Mouse (Mus musculus) heart, postnatal 4 days (tissue): ENCODE measurements around the gene Mchr1. TPM values are rescaled to one million over a fixed set of nuclear protein-coding genes. Genes with fewer than 3 reads are reported as not detected.
A peak's percentile ranks its signal among the peaks of the same experiment; 100 is the strongest.

Experiments used
- DNase-seq: peaks from one replicate; pipeline ENCODE4 v3.0.0; 2021
- total RNA-seq, 2 experiments: library from RNA; stranded (reverse); gene quantifications; 2 replicates each; pipeline ENCODE4 v1.2.3; 2021

Mchr1 gene
- not detected for total RNA-seq

DNA sequence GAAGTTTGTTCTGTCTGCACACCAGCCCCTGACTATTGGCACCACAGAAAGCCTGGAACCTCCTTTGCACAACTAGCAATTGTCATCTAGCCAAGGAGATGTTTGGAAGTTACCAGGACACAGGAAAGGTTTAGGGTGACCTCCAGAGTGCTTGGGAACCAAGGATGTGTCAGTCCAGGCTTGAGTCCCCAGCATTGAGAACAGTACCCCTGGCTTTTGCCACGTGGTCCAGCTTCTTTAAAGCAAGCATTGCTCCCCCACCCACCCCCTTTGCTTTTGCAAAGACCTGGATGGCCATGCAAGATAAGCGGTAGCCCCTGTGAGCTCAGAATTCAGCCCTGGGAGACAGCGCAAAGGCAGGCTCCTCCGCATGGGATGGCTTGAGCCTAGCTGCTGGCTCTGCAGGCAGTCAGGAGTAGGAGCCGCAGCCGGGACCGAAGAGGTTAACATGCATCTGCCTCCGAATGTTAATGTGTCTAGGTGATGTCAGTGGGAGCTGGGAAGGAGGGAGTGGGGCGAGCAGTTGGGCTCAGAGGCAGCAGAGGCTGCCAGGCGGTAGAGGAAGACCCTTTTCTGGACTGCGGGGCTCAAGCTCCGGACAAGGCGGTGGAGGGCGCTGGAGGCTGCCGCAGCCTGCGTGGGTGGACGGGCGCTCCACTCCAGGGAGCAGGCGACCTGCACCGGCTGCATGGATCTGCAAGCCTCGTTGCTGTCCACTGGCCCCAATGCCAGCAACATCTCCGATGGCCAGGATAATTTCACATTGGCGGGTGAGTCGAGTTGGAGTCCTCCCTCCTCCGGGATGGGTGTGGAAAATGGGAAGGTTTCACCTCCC lies at the start of gene Mchr1:
Gene Mchr1, plus strand, starts transcription at position 414 of the 835 bp plus-strand sequence.
- peak; percentile 55 for DNase-seq

DNA sequence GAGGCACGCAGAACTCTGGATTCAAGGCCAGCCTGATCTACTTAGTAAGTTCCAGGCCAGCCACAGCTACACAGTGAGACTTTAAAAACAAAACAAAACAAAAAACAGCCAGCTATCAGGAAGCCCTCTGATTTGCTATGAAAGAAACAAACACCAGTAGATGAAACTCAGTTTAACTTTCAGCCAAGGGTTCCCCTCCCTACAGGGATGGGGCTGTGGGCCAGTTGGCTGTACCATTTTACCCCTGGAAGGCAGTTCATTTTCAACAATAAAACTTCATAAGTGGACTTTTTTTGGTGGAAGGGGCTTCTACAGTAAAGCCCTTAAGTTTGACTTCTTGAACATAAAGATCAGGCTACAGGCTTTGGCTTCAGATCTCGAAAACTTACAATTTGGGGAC lies 46.2 kb upstream of the Mchr1 start:
- no peak for DNase-seq

DNA sequence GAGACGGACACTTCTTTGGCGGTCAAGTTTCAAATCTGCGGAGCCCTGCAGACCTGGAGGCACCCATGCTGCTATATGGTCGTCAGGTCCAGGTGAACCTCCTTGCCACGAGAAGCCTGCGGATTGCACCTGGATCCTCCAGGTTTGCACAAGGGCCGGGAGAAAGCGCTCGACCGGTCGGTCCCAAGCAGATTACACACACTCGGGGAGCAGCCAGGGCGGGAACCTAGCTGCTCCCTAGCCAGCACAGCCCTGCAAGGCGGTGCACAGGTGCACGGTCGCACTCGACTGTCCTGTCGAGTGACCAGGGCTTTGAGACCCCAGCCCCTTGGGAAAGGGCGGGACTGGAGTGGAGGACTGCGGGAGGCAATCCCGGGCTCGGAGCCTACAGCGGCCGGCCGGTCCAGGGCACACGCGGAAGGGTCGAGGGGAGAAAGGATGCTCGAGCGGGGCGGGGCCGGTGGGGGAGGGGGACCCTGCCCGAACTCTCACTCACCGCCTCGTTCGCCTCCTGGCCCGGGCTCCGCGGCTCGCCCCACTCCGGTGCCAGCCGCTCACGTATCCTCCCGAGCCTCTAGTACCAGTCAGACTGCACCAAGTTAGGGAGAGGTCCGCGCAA lies 45.2 kb upstream of the Mchr1 start:
- no peak for DNase-seq

DNA sequence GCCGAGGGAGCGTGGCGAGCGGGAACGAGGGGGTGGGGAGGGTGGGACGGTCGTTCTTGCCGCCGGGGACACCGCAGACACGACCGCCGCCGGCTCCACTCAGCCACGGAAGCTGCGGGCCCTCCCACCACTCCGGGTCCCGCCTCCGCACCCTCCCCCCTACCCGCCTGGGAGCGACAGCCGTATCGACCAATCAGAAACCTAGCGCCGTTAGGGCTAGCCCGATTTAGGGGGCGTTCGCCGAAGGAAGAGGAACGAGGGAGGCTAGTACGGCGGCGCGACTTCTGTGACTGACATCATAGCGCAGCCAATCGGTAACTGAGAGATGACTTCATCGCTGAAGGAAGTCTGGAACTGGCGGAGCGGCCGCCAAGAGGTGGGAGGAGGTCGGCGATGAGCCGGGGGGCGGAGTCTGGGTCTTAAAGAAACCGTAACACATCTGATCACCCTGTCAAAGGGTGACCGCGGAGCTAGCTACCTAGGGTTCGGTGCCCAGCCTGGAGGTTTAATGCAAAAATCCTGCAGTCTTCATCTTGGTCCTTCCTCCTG lies 44.6 kb upstream of the Mchr1 start, which contains the start of gene Mrtfa:
Gene Mrtfa, minus strand, starts transcription at position 128 of the 549 bp plus-strand sequence.
- peak; percentile 100 for DNase-seq

DNA sequence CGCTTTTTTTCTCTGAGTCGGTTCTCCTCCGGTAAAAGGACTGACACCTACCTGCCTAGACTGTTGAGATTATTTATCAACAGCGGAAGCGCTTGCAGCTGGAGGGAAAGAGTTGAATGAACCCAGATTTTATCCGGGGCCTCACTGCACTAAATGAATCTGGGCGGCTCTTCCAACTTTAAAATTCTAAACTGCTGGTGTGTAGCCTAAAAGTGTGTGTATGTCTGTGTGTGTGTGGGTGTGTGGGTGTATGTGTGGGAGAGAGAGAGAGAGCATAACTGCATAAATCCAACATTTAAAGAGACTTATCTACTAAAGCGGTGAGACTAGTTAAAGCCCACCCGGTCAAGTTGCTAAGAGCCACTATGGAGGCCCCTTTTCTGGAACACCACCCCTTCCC lies 44.0 kb upstream of the Mchr1 start:
- DNase-seq: no peak

DNA sequence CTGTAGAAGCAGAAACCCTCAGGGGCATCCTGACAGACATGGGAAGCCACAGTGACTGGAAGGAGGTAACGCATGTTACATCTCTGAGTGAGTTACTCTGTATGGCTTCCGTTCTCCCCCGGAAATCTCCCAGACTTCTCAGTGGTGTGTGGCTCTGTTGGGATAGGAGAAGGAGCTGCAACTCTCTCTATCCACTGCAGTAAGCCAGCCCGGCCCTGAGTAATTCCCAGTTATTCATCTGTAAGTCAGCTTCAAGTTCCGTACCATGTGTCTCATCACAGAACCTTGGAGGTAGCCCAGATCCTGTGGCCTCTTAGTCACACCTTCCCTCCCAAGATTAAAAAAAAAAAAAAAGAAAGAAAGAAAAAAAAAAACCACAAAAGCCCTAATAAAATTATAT lies 43.0 kb upstream of the Mchr1 start:
- DNase-seq: no peak

DNA sequence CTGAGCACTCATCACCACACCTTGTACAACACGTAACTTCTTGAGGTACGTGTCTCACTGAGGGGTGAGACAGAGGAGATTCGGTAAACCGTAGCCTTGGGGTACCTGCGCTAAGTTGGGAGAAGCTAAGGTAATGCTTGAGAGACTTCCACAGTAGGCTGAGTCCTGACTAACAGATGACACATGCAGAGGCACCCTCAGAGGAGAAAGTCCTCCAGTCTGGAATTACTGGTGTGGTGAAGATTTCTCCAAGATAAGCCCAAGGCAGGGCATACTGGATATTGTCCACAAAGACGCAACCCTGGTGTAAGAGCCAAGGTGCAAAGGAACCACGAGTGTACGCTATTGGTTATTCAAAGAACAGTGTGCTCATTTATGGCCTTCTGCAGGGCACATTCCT lies 42.4 kb upstream of the Mchr1 start:
- no peak for DNase-seq

DNA sequence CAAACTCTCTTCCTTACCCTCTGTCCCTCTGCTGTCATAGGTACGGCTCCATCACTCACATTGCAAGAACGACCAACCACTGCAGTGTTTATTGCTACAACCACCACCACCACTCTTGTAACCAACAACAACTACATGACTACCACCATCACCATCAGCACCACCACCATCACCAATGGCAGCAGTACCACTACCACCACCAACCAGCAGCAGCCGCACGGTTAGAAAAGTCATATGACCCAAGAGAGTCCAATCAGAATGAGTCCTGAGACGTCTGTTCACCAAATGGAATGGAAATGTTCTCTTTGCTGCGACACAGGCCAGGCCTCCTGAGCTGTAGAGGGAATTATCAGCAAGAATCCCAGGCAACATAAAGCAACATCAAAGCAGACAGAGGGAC lies 40.5 kb upstream of the Mchr1 start:
- no peak for DNase-seq

DNA sequence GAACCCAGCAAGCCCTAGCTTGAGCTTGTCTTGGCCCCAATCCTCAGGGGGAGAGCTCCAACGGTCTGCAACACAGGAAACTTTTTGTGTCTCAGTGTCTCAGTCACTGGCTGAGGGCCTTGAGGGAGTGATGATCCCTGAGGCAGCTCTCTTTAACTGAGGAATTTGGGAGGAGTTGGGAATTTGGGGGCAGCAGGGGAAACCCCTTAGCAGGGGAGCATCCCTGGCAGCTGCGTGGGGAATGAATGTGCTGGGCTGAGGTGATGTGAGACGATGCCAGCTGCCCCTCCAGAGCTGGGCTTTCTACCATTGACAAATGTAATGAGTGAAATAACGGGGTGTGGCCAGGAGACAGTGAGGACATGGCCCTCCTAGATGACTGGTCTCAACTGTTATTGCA lies 39.9 kb upstream of the Mchr1 start:
- DNase-seq: no peak

DNA sequence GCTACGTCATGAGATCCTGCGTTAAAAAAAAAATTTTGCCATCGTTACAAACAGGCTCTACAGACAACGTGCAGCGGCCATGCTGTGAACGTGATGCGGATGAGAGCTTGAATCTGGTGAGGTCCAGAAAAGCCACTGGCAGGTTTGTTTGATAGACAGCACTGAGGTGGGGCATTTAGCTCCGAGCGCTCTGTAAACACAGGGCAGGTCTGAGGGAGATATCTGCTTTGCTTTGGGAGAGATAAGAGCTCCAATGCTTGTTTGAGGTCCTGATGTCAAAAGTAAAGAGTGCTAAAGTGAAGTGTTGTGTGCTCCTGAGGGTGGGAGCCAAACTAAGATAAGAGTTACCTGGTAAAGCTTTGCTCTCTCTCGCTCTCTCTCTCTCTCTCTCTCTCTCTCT lies 38.1 kb upstream of the Mchr1 start:
- DNase-seq: no peak

DNA sequence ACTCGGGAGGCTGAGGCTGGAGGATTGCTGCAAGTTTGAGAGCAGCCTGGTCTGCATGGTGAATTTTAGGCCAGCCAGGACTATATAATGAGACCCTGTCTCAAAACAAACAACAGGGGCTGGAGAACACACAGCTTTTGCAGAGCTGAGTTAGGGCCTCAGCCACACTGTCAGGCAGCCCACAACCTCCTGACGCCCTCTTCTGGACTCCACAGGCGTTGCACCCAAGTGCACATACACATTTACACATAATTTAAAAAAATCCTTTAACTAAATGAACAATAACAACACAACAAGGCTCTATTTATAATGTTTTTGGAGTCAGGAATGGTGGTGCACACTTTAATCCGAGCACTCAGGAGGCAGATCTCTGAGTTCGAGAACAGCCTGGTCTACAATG lies 36.9 kb upstream of the Mchr1 start:
- no peak for DNase-seq

DNA sequence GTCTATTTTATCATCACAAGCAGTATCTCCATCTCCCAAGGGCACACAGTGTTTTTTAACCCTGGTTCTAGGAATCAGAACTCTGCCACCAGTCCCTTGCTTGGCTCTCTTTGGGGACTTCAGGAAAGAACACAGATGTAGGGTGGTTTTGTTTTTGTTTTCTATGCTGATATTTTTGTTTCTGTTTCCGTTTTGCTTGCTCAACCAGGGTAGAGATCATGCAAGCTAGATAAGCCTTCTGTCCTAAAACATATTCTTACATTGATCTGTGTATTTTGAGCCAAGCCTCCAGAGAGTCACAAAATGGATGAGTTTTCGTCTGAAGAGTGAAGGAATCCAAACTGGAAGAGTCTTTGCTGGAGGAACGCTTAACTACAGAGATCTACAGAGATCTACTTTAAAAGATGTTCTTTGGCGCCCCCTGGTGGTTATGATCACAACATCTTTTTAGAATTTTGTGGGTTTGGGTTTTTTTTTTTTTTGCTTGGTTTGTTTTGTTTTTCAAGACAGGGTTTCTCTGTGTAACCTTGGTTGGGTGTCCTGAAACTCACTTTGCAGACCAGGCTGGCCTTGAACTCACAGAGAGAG lies 35.8 kb upstream of the Mchr1 start:
- DNase-seq: peak; percentile 80

DNA sequence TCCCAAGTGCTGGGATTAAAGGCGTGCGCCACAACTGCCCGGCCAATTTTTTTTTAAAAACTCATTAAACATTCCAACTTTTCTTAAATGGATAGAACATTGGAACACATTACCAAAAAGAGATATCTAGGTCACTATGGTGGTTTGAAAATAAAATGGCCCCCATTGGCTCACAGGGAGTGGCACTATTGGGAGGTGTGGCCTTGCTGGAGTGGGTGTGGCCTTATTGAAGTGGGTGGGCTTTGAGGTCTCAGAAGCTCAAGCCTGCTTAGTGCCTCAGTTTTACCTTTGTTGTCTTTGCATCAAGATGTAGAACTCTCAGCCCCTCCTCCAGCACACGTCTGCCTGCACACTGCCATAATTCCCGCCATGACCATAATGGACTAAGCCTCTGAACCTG lies 32.8 kb upstream of the Mchr1 start:
- no peak for DNase-seq

DNA sequence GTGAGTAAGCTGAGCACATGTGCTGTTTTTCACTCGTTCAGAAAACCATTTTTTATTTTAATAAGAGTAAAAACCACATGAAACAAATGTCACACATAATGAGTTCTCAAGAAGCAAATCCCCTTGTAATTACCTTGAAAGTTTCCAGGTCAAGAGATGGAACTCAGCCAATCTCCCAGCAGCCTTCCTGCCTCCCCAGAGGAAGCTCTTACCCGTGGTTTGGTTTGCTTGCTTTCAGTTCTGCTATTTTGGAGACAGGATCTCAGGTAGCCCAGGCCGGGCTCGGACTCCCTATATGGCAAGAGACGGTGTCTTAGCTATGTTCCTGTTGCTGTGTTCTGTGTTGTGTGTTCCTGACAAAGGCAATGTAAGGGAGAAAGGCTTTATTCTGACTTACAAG lies 24.8 kb upstream of the Mchr1 start:
- no peak for DNase-seq

DNA sequence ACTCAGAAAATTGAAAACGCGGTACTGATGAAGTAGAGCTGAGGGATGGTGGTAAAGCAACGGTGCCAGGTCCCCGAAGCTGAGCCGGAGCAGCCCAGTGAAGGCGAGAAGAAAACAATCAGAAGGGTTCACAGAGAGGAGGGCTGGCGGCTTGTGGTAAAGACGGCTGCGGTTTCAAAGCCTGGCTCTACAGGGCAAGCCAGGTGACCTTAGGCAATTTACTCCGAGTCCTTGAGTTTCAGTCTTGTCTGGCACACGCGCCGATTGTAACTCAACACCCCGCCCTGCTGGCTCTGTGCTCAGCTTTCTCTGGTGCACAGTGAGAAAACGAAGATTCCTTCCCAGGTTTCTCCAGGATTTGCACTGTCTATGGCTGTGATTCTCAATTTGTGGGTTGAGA lies 22.3 kb upstream of the Mchr1 start:
- DNase-seq: no peak

DNA sequence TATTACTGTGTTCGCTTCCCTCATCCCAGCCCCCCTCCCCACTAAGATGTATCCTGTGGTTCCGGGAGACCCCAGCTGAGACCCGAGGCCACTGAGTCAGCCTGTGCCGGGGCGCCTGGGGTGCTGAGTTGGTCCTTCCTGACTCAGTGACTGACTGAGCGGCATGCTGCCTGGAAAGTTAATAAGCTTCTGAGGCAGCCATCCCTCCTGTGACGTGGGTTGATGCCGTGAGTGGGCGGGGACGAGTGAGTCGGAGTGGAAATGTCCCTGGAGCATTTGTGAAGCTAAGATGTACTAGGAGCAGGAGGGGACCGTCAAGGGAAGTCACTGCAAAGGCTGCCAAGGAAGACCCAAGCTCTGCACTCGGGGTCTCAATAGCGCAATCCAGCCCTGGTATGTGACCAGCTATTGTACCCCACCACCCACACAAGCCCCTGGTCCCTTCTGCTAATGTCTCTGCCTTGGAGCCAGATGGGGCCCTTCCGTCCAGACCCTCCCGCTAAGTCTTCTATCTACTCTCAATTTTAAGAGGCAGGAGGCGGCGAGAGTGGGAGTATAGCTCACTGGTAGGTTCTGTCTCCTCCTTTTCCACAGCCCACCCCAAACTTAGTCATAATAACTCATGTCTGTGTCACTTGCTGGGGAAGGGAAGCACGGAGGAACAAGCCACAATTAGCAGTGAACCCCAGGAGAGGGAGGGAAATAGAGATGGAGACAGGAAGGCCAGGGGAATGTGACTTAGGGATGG lies 18.2 kb upstream of the Mchr1 start:
- DNase-seq: no peak

DNA sequence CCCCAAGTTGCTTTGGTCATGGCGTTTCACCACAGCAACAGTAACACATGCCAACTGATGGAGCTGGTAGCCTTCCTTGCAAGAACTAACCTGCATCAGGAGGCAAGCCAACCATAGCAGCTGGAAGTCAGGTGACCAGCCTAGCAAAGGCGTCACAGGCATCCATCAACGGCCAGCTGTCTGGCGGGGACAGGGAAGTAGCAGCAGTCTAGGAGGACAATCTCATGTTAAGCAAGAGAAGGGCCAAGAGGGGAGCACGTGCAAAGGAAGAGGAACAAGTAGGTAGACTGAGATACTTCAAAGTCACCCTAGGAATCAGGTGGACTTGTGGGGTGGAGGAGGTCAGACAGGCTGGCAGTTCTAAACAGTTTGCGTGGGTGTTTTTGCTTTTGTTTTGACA lies 16.2 kb upstream of the Mchr1 start:
- no peak for DNase-seq

DNA sequence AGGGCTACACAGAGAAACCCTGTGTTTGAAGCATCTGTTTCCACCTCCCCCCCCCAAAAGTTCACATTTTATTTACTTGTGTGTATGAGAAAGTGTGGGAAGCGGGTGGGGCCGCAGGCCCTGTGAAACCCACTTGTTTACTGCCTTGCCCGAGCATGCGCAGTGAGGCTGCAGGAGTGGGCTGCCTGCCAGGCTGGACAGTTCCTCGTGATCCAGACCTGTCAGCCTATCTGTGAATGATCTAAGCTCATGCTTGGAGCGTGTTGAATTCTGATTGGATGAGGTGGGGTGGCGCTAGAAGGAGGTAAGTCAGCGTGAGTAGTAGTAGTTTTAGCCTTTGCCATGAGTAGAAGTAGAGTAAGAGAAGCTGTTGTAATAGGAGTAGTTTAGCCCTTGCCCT lies 15.2 kb upstream of the Mchr1 start:
- peak; percentile 23 for DNase-seq

DNA sequence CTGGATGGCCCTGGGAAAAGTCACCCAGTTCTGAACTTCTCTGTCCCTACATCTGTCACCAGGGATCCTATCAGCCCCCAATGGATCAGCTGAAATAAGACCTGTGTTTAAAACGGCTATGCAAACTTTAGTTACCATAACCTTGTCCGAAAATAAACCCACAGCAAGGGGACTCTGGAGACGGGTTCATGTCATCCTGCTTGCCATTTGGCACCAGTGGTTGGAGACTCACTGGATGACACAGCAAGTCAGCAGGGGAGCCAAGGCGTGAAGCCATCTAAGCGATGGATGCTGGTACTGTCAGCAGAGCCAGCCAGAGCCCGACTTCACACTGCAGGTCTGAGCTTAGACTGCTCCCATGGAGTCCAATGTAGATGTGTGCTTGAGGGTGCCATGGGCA lies 13.9 kb upstream of the Mchr1 start:
- no peak for DNase-seq

DNA sequence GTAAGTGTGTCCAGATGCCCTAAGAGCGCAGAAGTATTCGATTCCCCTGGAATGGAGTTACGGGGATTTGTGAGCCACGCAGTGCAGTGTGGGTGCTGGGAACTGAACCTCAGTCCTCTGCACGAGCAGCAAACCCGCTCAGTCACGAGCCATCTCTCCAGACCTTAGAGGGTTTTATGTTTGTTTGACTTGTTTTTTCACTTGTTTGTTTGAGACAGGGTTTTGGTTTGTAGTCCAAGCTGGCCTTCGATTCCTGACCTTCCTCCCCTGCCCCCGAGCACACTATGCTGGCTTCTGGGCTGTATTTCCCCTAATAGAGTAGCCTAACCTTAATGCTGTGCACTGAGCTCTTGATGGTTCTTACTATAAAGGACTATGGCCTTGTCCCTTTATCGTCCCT lies 10.3 kb upstream of the Mchr1 start:
- DNase-seq: no peak

DNA sequence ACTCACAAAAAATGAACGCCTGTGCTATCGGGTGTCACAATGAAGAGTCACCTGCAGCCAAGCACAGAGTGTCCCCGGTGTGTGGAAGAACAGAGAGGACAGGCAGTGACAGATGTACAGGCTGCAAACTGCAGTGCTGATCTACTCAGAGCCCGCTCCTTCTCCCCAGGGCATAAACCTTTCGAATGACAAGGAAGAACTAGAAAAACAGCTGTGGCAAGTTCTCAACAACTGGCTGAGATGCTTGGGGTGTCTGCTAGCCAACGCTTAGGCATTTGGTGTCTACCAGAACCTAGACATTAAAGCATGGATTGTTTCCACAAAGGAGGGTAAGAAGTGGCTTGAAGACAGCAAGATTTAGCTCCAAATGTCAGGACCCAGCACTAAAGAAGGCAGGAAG lies 9.6 kb upstream of the Mchr1 start:
- no peak for DNase-seq

DNA sequence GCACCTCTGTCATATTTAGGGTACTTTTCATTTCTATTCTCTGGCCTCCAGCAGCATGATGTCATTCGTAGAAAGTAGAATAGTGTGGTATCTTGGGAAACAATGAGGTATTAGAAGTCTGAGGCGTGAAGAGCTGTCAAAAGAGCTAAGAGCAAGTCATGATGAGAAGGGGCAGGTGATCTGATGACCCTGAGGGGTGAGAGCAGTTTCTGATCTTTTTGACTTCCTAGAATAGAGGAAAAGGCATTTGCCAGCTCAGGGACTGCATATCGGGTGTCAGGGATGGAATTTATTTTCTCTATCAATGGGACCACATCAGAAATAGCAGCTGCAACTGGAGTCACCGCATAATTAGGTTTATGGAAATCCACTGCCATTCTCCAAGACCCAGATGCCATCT lies 8.5 kb upstream of the Mchr1 start:
- DNase-seq: no peak

DNA sequence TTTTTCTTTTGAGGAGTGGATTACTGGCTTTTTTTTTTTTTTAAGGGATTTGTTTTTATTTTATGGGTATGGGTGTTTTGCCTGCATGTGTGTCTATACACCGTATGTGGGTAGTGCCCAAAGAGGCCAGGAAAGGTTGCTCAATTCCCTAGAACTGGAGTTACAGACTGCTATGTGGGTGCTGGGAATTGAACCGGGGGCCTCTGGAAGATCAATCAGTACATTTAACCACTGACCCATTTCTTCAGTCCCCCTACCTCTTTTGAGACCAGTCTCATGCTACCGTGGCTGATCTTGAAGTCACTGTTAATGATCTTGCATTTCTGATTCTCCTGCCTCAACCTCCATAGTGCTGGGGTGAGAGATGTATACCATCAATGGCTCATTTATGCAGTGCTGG lies 8.0 kb upstream of the Mchr1 start:
- DNase-seq: no peak
